Mouse (Mus musculus) embryo, embryonic 10 days (tissue): ENCODE measurements at regions not wholly inside any gene's neighbourhood (a gene's known extent, or its start where the extent isn't known, plus 50 kb on each side); places are given as distances from the start of the nearest gene placed in this dataset.

ENCODE experiments used
- DNase-seq: peaks from one replicate; pipeline ENCODE4 v3.0.0-alpha.2; 2015; ENCODE audit warnings: low spot score

- DNase-seq, result peak; percentile 16
Measured at GRCm38 (mm10) chr6:97741427-97741826, 65.4 kb upstream of the Mitf start.

GRCm38 (mm10) chr6:97740851-97741201 is 66.0 kb upstream of the Mitf start:
- DNase-seq, result peak; percentile 45

GRCm38 (mm10) chr6:97740107-97740850 is 66.6 kb upstream of the Mitf start:
- DNase-seq, result peak; percentile 79

GRCm38 (mm10) chr6:97738846-97739245 is 68.0 kb upstream of the Mitf start:
- DNase-seq, result no peak

- DNase-seq, result no peak
Measured at GRCm38 (mm10) chr6:97730835-97731234, 76.0 kb upstream of the Mitf start.

GRCm38 (mm10) chr6:97718184-97718910 is 88.5 kb upstream of the Mitf start:
- no peak for DNase-seq

- DNase-seq, result no peak
Measured at GRCm38 (mm10) chr6:97707401-97707800, 90.1 kb upstream of the Frmd4b start.

GRCm38 (mm10) chr6:97704361-97704760 is 87.0 kb upstream of the Frmd4b start:
- DNase-seq, result no peak

GRCm38 (mm10) chr6:97699752-97700098 is 82.4 kb upstream of the Frmd4b start:
- no peak for DNase-seq

- no peak for DNase-seq
Measured at GRCm38 (mm10) chr6:97699054-97699751, 81.9 kb upstream of the Frmd4b start.

GRCm38 (mm10) chr6:97693281-97693680 is 75.9 kb upstream of the Frmd4b start:
- DNase-seq, result no peak

GRCm38 (mm10) chr6:97691136-97691535 is 73.8 kb upstream of the Frmd4b start:
- no peak for DNase-seq

- no peak for DNase-seq
Measured at GRCm38 (mm10) chr6:97684335-97684734, 67.0 kb upstream of the Frmd4b start.

- DNase-seq, result no peak
Measured at GRCm38 (mm10) chr6:97682213-97682612, 64.9 kb upstream of the Frmd4b start.

GRCm38 (mm10) chr6:97675181-97675756 is 57.9 kb upstream of the Frmd4b start:
- no peak for DNase-seq

- peak; percentile 82 for DNase-seq
Measured at GRCm38 (mm10) chr6:97666818-97667629, 49.7 kb upstream of the Frmd4b start.
